Mouse (Mus musculus): ENCODE results near the gene Gp9. TPM values are rescaled to one million over a fixed set of nuclear protein-coding genes. Genes with fewer than 3 reads are reported as not detected.

Gp9 gene
- total RNA-seq, 4 experiments from 2014 or later, result 0.37 to 1.5 (median 0.85) TPM

- DNase-seq (ENCODE audit: low spot score in 2 of 2), result no peak
Observed at GRCm38 (mm10) chr6:87808521-87808920, 30.6 kb downstream of the Gp9 start.

- no peak for DNase-seq (ENCODE audit: low spot score in 2 of 2)
Observed at GRCm38 (mm10) chr6:87809144-87809543, 31.3 kb downstream of the Gp9 start.

GRCm38 (mm10) chr6:87809651-87810161, 31.8 kb downstream of the Gp9 start:
- no peak for DNase-seq (ENCODE audit: low spot score in 2 of 2)

- no peak for DNase-seq (ENCODE audit: low spot score in 2 of 2)
Observed at GRCm38 (mm10) chr6:87810311-87810710, 32.4 kb downstream of the Gp9 start.

- DNase-seq (ENCODE audit: low spot score in 2 of 2), result peak; percentile 34 to 37
Observed at GRCm38 (mm10) chr6:87810713-87811669, 33.1 kb downstream of the Gp9 start.

GRCm38 (mm10) chr6:87811675-87812338, 33.9 kb downstream of the Gp9 start, which contains the start of gene Rab43:
Rab43 (minus strand) TSS chr6:87812164.
- peak; percentile 82 for DNase-seq (ENCODE audit: low spot score in 2 of 2)

- DNase-seq (ENCODE audit: low spot score in 2 of 2), result no peak
Observed at GRCm38 (mm10) chr6:87812656-87813055, 34.8 kb downstream of the Gp9 start.

- DNase-seq (ENCODE audit: low spot score in 2 of 2), result no peak
Observed at GRCm38 (mm10) chr6:87814486-87814885, 36.6 kb downstream of the Gp9 start.

GRCm38 (mm10) chr6:87820366-87820765, 42.5 kb downstream of the Gp9 start:
- DNase-seq (ENCODE audit: low spot score in 2 of 2), result no peak

Other genes with a start within 250 kb of the Gp9 start
- gene Arhgap25, start 244.8 kb upstream of the Gp9 start, total RNA-seq (2022), result 1 to 10 TPM; 2.9 to 8.9 (median 5.9) TPM
- 1 to 10 TPM in 1 of 4 experiments, under 1 TPM in 1, not detected in 2; 0.11 to 1.1 TPM for gene Prokr1, start 187.3 kb upstream of the Gp9 start, total RNA-seq (2022)
- gene Aplf, start 105.9 kb upstream of the Gp9 start, total RNA-seq (2022), result 1 to 10 TPM; 6.2 to 9.4 (median 7.9) TPM
- 1 to 10 TPM; 4.6 to 9.4 (median 5.8) TPM for gene Efcc1, start 47.2 kb upstream of the Gp9 start, total RNA-seq (2022)
- 10 to 100 TPM; 18.9 to 23.5 (median 20.0) TPM for gene Rab43, start 34.1 kb downstream of the Gp9 start, total RNA-seq (2022)
- 1 to 10 TPM in 2 of 4 experiments, under 1 TPM in 2; 0.49 to 3.8 (median 1.5) TPM for gene Gm45140, start 57.7 kb downstream of the Gp9 start, total RNA-seq (2022)
- gene Isy1, start 60.7 kb downstream of the Gp9 start, total RNA-seq (2022), result 10 to 100 TPM; 24.5 to 37.1 (median 28.0) TPM
- 100 to 1,000 TPM; 259 to 278 (median 266) TPM for gene Cnbp, start 73.0 kb downstream of the Gp9 start, total RNA-seq (2022)
- 100 to 1,000 TPM; 243 to 262 (median 251) TPM for gene Copg1, start 109.7 kb downstream of the Gp9 start, total RNA-seq (2022)
- gene Hmces, start 135.9 kb downstream of the Gp9 start, total RNA-seq (2022), result 10 to 100 TPM; 24.1 to 26.4 (median 26.1) TPM
- gene H1fx, start 203.6 kb downstream of the Gp9 start, total RNA-seq (2022), result 10 to 100 TPM; 42.8 to 52.9 (median 45.2) TPM